Mouse (Mus musculus): ENCODE measurements around the gene Il12a. TPM values are rescaled to one million over a fixed set of nuclear protein-coding genes. Genes with fewer than 3 reads are reported as not detected.

Gene Il12a
- 0.20 TPM in 1 of 2 replicates, not detected in the other for polyA plus RNA-seq (2016; fragmentation: Nextera tagmentation; extraction: Ambion mirVana)

DNA sequence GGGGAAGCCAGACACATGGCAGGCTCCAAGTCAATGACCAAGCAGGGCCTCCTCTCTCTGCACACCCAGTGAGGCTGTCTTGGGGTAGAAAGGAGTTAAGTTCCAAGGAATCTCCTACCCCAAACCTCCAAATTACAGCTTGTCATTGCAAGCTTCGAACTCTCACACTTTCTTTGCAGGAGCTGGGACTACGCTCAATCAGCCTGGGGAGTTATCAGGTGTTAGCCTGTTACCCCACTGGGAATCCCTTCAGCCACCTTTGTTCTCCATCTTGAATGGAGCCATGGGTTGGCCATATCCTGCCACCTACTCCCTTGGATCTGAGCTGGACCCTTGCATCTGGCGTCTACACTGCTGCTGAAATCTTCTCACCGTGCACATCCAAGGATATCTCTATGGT is at the start of gene Il12a:
Il12a (plus strand) TSS at position 301 of the 400 bp plus-strand sequence.
- Histone ChIP-seq H3K9ac (no peak within 1 kb of the TSS), H3K4me1 (replicated peaks) (peaks cover 27% of the 10 kb centered on the region), H3K27ac (ENCODE audit: poor library complexity, severe bottlenecking) (no peak within 1 kb of the TSS), H3K4me2 (peak within 1 kb of the TSS; percentile 58), H3K4me3 (peak within 1 kb of the TSS; percentile 26), H3K9me3 (replicated peaks) (no peaks in the 10 kb centered on the region), H3K27me3 (replicated peaks) (no peaks in the 10 kb centered on the region), H3K36me3 (no peaks in the 10 kb centered on the region)
- 69% methylated on average over 4 of the region's 4 CpGs for WGBS
- ATAC-seq (ENCODE audit: insufficient number of reproducible peaks, low FRiP score): no peak

DNA sequence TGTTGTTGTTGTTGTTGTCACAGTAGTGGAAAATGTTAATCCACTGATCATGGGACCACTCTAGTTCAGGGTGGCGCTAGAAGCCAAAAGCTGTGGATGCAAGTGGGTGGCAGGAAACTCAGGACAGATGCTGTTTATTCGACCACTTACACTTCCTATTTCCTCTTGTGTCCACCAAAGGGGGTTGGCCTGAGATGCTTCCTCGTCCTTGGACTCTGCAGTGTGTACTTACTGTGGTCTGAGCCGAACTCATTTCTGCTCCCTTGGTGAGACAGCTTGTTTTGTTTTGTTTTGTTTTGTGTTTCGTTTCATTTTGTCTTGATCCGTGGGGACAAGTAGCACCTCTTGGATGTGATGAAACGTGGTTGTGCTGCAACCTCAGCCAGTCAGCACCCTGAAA is 47.5 kb upstream of the Il12a start:
- no peak overlapping the region for H3K9ac ChIP-seq
- no peaks in the 10 kb centered on the region for H3K27me3 ChIP-seq (replicated peaks)
- no peak overlapping the region for H3K4me3 ChIP-seq
- H3K27ac ChIP-seq (ENCODE audit: poor library complexity, severe bottlenecking): no peak overlapping the region
- H3K9me3 ChIP-seq (replicated peaks): no peaks in the 10 kb centered on the region
- no peaks in the 10 kb centered on the region for H3K4me1 ChIP-seq (replicated peaks)
- H3K4me2 ChIP-seq: no peak overlapping the region
- ATAC-seq (ENCODE audit: insufficient number of reproducible peaks, low FRiP score): no peak
- no peaks in the 10 kb centered on the region for H3K36me3 ChIP-seq
- WGBS: 77% methylated on average over 7 of the region's 7 CpGs

DNA sequence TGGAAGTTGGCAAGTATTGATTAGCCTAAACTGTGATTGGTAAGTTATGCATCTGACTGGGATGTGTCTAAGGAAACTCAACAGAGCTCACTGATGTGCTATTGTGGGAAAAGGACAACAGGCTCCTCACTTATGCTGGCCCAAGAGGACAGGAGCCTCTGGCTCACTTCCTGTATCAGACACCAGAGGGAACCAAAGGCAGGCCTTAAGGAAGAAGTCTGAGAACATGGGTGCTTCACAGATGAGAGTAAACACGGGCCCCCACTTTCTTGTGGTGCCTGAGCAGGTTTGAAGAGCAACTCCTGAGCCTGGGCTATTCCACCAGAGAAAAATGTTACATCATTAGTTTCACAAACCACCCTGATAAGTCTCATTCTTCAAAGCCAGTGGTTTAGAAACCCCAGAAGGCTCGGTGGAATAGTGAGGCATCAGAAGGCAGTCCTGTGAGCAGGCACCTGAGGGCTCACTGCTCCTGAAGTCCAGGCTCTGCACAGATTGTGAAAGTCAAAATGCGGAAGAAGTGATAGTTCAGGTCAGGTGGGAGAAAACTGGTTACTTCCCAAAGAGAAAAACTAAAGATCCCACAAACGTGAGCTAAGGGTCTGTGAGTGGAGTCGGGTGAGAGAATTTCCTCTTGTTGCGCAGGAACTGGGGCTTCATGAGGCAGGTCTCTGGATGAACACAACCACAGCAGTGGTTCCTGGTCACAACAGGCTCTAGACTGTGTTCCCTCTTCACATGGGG is 43.9 kb upstream of the Il12a start:
- Histone ChIP-seq H3K36me3 (no peaks in the 10 kb centered on the region), H3K4me2 (no peak overlapping the region), H3K27ac (ENCODE audit: poor library complexity, severe bottlenecking) (no peak overlapping the region), H3K9me3 (replicated peaks) (no peaks in the 10 kb centered on the region), H3K4me1 (replicated peaks) (no peaks in the 10 kb centered on the region), H3K27me3 (replicated peaks) (no peaks in the 10 kb centered on the region), H3K9ac (no peak overlapping the region), H3K4me3 (no peak overlapping the region)
- 76% methylated on average over 6 of the region's 6 CpGs for WGBS
- ATAC-seq (ENCODE audit: insufficient number of reproducible peaks, low FRiP score): no peak

DNA sequence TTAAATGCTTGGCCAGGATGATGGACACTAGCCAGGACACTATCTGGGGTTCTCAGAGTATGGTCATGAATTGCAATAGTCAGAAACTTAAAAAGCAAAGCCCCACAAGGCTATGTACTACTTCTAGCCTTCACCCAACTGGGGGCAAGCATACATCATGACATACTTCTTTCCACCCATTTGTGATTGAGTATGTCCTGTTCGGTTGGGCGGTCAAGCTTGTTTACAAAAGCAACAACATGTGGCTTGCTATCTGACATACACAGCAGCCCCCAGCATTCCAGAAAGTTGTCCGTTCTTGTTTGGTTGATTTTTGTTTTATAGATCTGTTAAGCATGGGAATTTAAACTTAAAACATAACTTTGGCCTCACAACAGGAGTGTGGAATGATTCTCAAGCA is 43.2 kb upstream of the Il12a start:
- Histone ChIP-seq H3K4me1 (replicated peaks) (no peaks in the 10 kb centered on the region), H3K9me3 (replicated peaks) (no peaks in the 10 kb centered on the region), H3K27me3 (replicated peaks) (no peaks in the 10 kb centered on the region), H3K4me2 (no peak overlapping the region), H3K9ac (no peak overlapping the region), H3K4me3 (no peak overlapping the region), H3K36me3 (no peaks in the 10 kb centered on the region), H3K27ac (ENCODE audit: poor library complexity, severe bottlenecking) (no peak overlapping the region)
- no peak for ATAC-seq (ENCODE audit: insufficient number of reproducible peaks, low FRiP score)
- WGBS: 66% methylated on average over 3 of the region's 3 CpGs

DNA sequence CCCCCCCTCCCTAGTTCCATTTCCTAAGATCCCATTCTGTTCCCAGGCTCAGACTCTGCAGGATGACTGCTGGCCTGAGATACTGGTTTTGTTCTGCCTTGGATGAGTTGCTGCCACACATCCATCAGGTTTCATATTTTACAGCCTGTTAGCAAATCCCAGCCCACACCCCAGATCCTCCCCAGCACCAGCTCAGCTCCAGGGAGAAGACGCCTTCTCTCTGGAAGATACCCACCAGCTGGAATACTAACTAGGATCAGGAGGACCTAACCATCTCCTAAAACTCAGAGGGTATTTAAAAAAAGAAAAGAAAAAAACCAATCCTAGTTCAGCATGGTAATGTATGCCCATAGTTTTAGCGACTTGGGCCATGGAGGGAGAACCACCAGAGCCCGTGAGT is 40.2 kb upstream of the Il12a start:
- H3K9me3 ChIP-seq (replicated peaks): no peaks in the 10 kb centered on the region
- WGBS: 82% methylated on average over 3 of the region's 3 CpGs
- no peak overlapping the region for H3K4me3 ChIP-seq
- no peak overlapping the region for H3K27ac ChIP-seq (ENCODE audit: poor library complexity, severe bottlenecking)
- no peaks in the 10 kb centered on the region for H3K27me3 ChIP-seq (replicated peaks)
- H3K4me1 ChIP-seq (replicated peaks): no peaks in the 10 kb centered on the region
- no peak overlapping the region for H3K9ac ChIP-seq
- no peak for ATAC-seq (ENCODE audit: insufficient number of reproducible peaks, low FRiP score)
- no peak overlapping the region for H3K4me2 ChIP-seq
- no peaks in the 10 kb centered on the region for H3K36me3 ChIP-seq

DNA sequence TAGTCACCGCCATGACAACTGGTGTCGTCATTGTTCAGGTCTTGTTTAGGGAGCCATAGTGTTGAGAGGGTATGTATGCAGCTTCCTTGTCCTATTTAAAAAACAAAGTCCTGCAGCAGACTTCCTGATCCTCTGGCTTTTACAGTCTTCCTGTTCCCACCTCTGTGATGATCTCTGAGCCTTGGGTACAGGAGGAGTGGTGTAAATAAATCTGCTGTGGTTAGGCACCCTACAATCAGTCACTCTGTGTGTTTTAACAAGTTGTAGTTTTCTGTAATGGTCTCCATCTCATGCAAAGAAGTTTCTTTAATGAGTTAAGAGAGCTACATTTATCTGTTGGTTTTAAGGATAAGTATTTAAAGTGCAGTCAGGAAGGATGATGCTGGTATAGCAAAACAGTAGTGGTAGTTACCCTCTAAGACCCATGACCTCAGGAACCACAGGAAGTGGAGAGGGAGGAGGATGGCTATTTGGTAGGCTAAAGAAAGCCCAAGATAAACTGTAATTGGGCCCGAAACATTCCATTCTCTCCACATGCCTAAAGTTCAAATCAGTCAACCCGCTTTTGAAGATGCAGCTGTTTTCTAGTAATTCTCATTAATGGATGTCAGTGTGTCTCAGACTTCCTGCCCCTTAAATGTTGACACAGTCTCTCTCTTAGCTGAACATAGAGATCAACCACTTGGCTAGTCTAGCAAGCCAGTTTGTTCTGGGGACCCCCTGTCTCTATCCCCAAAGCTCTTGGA is 33.7 kb upstream of the Il12a start:
- H3K4me1 ChIP-seq (replicated peaks): peaks cover 18% of the 10 kb centered on the region; the same call in 1 of the 2 replicates
- WGBS: 77% methylated on average over 4 of the region's 4 CpGs
- no peaks in the 10 kb centered on the region for H3K9me3 ChIP-seq (replicated peaks)

DNA sequence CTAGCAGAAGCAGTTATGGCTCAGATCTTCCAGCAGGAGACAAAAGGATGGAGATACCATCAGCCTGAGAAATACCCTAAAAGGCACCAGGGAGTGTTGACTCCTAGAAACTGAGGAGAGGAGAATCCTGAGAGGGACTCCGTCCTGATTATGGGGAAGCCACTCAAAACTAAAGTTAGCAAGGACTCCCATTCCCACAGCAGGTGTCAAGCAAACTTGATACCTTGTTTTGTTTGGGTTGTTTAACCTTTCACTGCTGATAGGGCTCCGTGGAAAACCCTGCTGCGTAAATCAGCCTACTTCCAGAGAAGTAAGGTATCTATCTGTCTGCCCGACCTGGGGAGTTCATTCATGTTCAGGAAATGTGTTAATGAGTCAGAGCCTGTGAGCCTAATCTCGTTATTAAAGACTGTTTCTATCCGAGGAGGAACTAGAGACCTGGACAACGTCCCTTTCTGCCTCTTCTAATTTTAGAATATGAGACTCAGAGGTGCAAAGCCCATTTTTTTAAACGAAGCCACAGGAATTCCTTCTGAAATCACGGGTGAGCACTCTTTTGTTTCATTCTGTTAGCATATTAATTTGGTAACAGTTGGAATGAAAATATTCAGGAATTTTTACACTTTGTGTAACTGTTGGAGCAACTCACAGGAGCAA is 32.7 kb upstream of the Il12a start:
- H3K4me3 ChIP-seq: no peak overlapping the region
- peaks cover 18% of the 10 kb centered on the region; the same call in 1 of the 2 replicates for H3K4me1 ChIP-seq (replicated peaks)
- no peak for ATAC-seq (ENCODE audit: insufficient number of reproducible peaks, low FRiP score)
- H3K9me3 ChIP-seq (replicated peaks): no peaks in the 10 kb centered on the region
- peak overlapping the region; percentile 50 for H3K4me2 ChIP-seq
- no peaks in the 10 kb centered on the region for H3K27me3 ChIP-seq (replicated peaks)
- H3K27ac ChIP-seq (ENCODE audit: poor library complexity, severe bottlenecking): no peak overlapping the region
- no peak overlapping the region for H3K9ac ChIP-seq
- H3K36me3 ChIP-seq: no peaks in the 10 kb centered on the region
- WGBS: 8% methylated on average over 9 of the region's 9 CpGs

More for the DNA sequence above, 33.7 kb upstream of the Il12a start:
- H3K27me3 ChIP-seq (replicated peaks): no peaks in the 10 kb centered on the region
- no peak overlapping the region for H3K9ac ChIP-seq
- H3K4me3 ChIP-seq: no peak overlapping the region
- H3K4me2 ChIP-seq: no peak overlapping the region
- no peak overlapping the region for H3K27ac ChIP-seq (ENCODE audit: poor library complexity, severe bottlenecking)
- H3K36me3 ChIP-seq: no peaks in the 10 kb centered on the region
- no peak for ATAC-seq (ENCODE audit: insufficient number of reproducible peaks, low FRiP score)

DNA sequence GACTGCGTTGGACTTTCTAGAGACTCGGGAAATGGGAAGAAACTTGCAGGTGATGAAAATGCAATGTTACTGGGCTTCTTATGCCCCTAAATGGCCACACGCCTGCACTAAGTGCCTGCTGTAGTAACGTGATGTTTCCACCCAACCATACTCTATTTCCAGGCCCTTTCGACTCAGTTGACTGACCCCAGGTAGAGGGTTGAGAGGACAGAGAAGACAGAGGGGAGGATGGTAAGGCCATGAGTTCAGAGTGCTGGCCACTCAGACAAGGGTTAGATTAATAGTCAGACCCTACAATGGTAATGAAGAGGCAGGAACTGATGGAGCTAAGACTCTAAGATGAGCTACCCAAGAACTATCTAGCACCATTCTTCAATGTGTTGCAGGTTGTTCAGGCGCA is 30.4 kb upstream of the Il12a start:
- Histone ChIP-seq H3K36me3 (no peaks in the 10 kb centered on the region), H3K27me3 (replicated peaks) (no peaks in the 10 kb centered on the region), H3K27ac (ENCODE audit: poor library complexity, severe bottlenecking) (no peak overlapping the region), H3K4me1 (replicated peaks) (peaks cover 18% of the 10 kb centered on the region; the same call in 1 of the 2 replicates), H3K4me3 (no peak overlapping the region), H3K9me3 (replicated peaks) (no peaks in the 10 kb centered on the region), H3K4me2 (no peak overlapping the region), H3K9ac (no peak overlapping the region)
- 93% methylated on average over 6 of the region's 6 CpGs for WGBS
- ATAC-seq (ENCODE audit: insufficient number of reproducible peaks, low FRiP score): no peak

DNA sequence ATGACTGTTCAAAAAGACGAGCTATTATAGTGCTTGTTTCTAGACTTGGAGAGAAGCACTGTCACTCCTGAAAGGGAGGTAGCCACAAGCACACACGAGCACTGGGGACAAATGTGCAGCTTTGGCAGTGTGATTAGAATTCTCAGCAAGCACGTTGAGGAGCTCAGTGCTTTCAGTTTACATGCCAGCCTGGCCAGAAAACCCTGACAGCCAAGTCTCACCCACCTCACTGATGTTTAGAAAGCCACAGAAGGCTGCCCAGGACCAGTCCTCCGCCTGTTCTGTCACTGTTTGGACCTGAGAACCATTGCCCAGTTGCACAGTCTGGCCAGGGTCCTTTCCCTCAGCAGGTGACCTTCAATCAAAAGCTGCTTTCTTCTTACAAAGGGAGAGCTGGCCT is 29.9 kb upstream of the Il12a start:
- Histone ChIP-seq H3K36me3 (no peaks in the 10 kb centered on the region), H3K4me3 (no peak overlapping the region), H3K4me2 (no peak overlapping the region), H3K27me3 (replicated peaks) (no peaks in the 10 kb centered on the region), H3K9me3 (replicated peaks) (no peaks in the 10 kb centered on the region), H3K4me1 (replicated peaks) (peaks cover 18% of the 10 kb centered on the region; the same call in 1 of the 2 replicates), H3K27ac (ENCODE audit: poor library complexity, severe bottlenecking) (no peak overlapping the region), H3K9ac (no peak overlapping the region)
- 53% methylated on average over 4 of the region's 4 CpGs for WGBS
- no peak for ATAC-seq (ENCODE audit: insufficient number of reproducible peaks, low FRiP score)

DNA sequence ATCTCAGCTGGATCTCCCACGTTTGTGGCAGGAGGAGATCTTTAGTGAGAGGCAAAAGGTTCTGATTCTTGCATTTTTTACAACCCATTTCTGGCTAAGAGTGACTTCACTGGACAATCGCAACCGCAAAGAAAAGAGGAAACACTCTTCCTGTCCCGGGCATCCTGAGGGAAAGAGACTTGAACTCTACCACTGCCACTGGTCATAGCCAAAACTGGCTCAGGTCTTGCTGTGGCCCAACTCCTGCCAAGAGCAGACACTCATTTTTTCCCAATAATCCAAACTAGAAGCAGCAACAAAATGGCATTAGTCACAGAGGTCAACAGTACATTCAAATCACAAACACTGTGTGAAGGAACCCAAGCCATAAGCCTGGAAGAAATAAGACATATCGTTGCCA is 28.1 kb upstream of the Il12a start:
- no peak overlapping the region for H3K4me3 ChIP-seq
- no peaks in the 10 kb centered on the region for H3K9me3 ChIP-seq (replicated peaks)
- H3K36me3 ChIP-seq: no peaks in the 10 kb centered on the region
- no peaks in the 10 kb centered on the region for H3K27me3 ChIP-seq (replicated peaks)
- WGBS: 62% methylated on average over 5 of the region's 5 CpGs
- ATAC-seq (ENCODE audit: insufficient number of reproducible peaks, low FRiP score): no peak
- no peak overlapping the region for H3K4me2 ChIP-seq
- no peak overlapping the region for H3K27ac ChIP-seq (ENCODE audit: poor library complexity, severe bottlenecking)
- H3K4me1 ChIP-seq (replicated peaks): peaks cover 15% of the 10 kb centered on the region; the same call in 1 of the 2 replicates
- H3K9ac ChIP-seq: no peak overlapping the region

DNA sequence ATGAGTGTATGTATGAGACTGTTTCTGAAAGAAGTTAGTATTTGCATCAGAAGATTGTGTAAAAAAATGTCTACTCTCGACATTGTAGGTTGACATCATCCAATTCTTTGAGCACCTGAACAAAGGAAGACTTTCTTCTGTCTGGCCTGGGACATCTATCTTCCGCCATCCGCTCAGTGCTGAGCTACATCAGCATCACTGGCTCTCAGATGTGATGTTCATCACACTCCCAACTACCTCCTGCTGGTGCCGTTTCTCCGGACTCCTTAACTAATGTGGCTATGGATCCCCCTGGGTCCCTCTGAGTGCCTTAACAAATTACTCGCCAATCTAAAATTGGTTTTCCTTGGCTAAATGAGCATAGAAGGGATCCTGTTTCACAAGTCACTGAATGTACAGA is 26.1 kb upstream of the Il12a start:
- H3K27me3 ChIP-seq (replicated peaks): no peaks in the 10 kb centered on the region
- 84% methylated on average over 6 of the region's 6 CpGs for WGBS
- H3K4me1 ChIP-seq (replicated peaks): peaks cover 10% of the 10 kb centered on the region; the same call in 1 of the 2 replicates
- H3K36me3 ChIP-seq: no peaks in the 10 kb centered on the region
- H3K4me3 ChIP-seq: no peak overlapping the region
- no peak overlapping the region for H3K27ac ChIP-seq (ENCODE audit: poor library complexity, severe bottlenecking)
- no peak overlapping the region for H3K4me2 ChIP-seq
- no peak overlapping the region for H3K9ac ChIP-seq
- no peaks in the 10 kb centered on the region for H3K9me3 ChIP-seq (replicated peaks)
- no peak for ATAC-seq (ENCODE audit: insufficient number of reproducible peaks, low FRiP score)

Data from heart, embryonic 12.5 days (tissue).